Mouse (Mus musculus) limb, embryonic 13.5 days (tissue): ENCODE measurements around the gene Tbc1d12. TPM values are rescaled to one million over a fixed set of nuclear protein-coding genes. Genes with fewer than 3 reads are reported as not detected.

ENCODE experiments used
- ATAC-seq: fragments of 200-750 bp; cut with Nextera tagmentation; 2 replicates; pipeline ENCODE4 v1.8.0; 2017; ENCODE audit warnings: low read depth, moderate number of reproducible peaks, moderate TSS enrichment; ENCODE audit not compliant: low FRiP score
- H3K27ac ChIP-seq: fragments of 300-500 bp; sonication (generic); 2 replicates; pipeline ENCODE4 v1.5.1; 2015; ENCODE audit warnings: inconsistent platforms, mild to moderate bottlenecking, moderate library complexity
- H3K27me3 ChIP-seq: fragments of 300-500 bp; sonication (generic); 2 replicates; pipeline ENCODE4 v1.6.1; 2015; ENCODE audit warnings: mild to moderate bottlenecking, inconsistent platforms
- H3K36me3 ChIP-seq: fragments of 300-500 bp; sonication (generic); 2 replicates; pipeline ENCODE4 v1.6.1; 2015; ENCODE audit warnings: inconsistent platforms, mild to moderate bottlenecking, moderate library complexity
- H3K4me1 ChIP-seq: fragments of 300-500 bp; sonication (generic); 2 replicates; pipeline ENCODE4 v1.6.1; 2015; ENCODE audit warnings: inconsistent platforms
- H3K4me2 ChIP-seq: fragments of 300-500 bp; sonication (generic); replicated peaks from 2 replicates; pipeline ENCODE4 v1.6.1; 2015; ENCODE audit warnings: inconsistent platforms, mild to moderate bottlenecking, moderate library complexity
- H3K4me3 ChIP-seq: fragments of 300-500 bp; sonication (generic); 2 replicates; pipeline ENCODE4 v1.5.1; 2015; ENCODE audit warnings: moderate library complexity, mild to moderate bottlenecking, inconsistent platforms
- H3K9ac ChIP-seq: fragments of 300-500 bp; sonication (generic); 2 replicates; pipeline ENCODE4 v1.6.1; 2015; ENCODE audit warnings: mild to moderate bottlenecking, inconsistent platforms
- H3K9me3 ChIP-seq: fragments of 300-500 bp; sonication (generic); 2 replicates; pipeline ENCODE4 v1.6.1; 2016; ENCODE audit warnings: inconsistent platforms
- WGBS: fragments of 180-500 bp; shearing (Covaris S2); methylation state at CpG from one replicate; pipeline ENCODE4 v1.1.7; 2015; 5-methylcytosine and 5-hydroxymethylcytosine counted together
- polyA plus RNA-seq: library from polyadenylated mRNA; unstranded; fragments of >200 nt; fragmentation: Nextera tagmentation; extraction: Ambion mirVana; gene quantifications from 2 replicates; pipeline ENCODE4 v1.2.1, GENCODE M21; 2015

Tbc1d12 gene
- 3.1 and 3.3 TPM in 2 replicates for polyA plus RNA-seq

GRCm38 (mm10) chr19:38836438-38837170, at the start of gene Tbc1d12:
Gene Tbc1d12 (plus strand): TSS chr19:38836579.
- Histone ChIP-seq H3K27me3 (no peaks in the 10 kb centered on the region), H3K36me3 (no peaks in the 10 kb centered on the region), H3K4me1 (peaks cover 12% of the 10 kb centered on the region), H3K27ac (peak within 1 kb of the TSS; percentile 87), H3K9ac (peak within 1 kb of the TSS; percentile 86), H3K4me2 (peak within 1 kb of the TSS; percentile 71), H3K9me3 (no peaks in the 10 kb centered on the region), H3K4me3 (peak within 1 kb of the TSS; percentile 81)
- under 1% methylated on average over 71 of the region's 101 CpGs for WGBS
- peak; percentile 86 for ATAC-seq

GRCm38 (mm10) chr19:38787756-38788155, 48.6 kb upstream of the Tbc1d12 start:
- Histone ChIP-seq H3K27me3 (no peaks in the 10 kb centered on the region), H3K9me3 (no peaks in the 10 kb centered on the region), H3K36me3 (peaks cover 58% of the 10 kb centered on the region), H3K27ac (no peak overlapping the region), H3K9ac (no peak overlapping the region), H3K4me1 (no peaks in the 10 kb centered on the region), H3K4me2 (no peak overlapping the region), H3K4me3 (no peak overlapping the region)
- ATAC-seq = no peak
- WGBS = 87% methylated on average over 6 of the region's 6 CpGs

GRCm38 (mm10) chr19:38793563-38794045, 42.8 kb upstream of the Tbc1d12 start:
- no peak overlapping the region for H3K9ac ChIP-seq
- H3K4me1 ChIP-seq = no peaks in the 10 kb centered on the region
- no peaks in the 10 kb centered on the region for H3K27me3 ChIP-seq
- no peak overlapping the region for H3K4me3 ChIP-seq
- H3K9me3 ChIP-seq = no peaks in the 10 kb centered on the region
- peaks cover 89% of the 10 kb centered on the region for H3K36me3 ChIP-seq
- WGBS = 79% methylated on average over 7 of the region's 7 CpGs
- no peak overlapping the region for H3K4me2 ChIP-seq
- no peak overlapping the region for H3K27ac ChIP-seq
- ATAC-seq = no peak

- Histone ChIP-seq H3K27ac (no peak overlapping the region), H3K9ac (no peak overlapping the region), H3K36me3 (peaks cover 81% of the 10 kb centered on the region), H3K27me3 (no peaks in the 10 kb centered on the region), H3K4me1 (no peaks in the 10 kb centered on the region), H3K4me3 (no peak overlapping the region), H3K9me3 (no peaks in the 10 kb centered on the region), H3K4me2 (no peak overlapping the region)
- WGBS = 74% methylated on average over 5 of the region's 5 CpGs
- ATAC-seq = no peak
These were observed 39.8 kb upstream of the Tbc1d12 start for GRCm38 (mm10) chr19:38796546-38796945.

- no peaks in the 10 kb centered on the region for H3K4me1 ChIP-seq
- no peak for ATAC-seq
- H3K36me3 ChIP-seq = peaks cover 84% of the 10 kb centered on the region
- no peaks in the 10 kb centered on the region for H3K9me3 ChIP-seq
- H3K4me2 ChIP-seq = no peak overlapping the region
- no peaks in the 10 kb centered on the region for H3K27me3 ChIP-seq
- H3K4me3 ChIP-seq = no peak overlapping the region
- no peak overlapping the region for H3K9ac ChIP-seq
- H3K27ac ChIP-seq = no peak overlapping the region
- 88% methylated on average over 1 of the region's 1 CpGs for WGBS
These were observed 38.1 kb upstream of the Tbc1d12 start for GRCm38 (mm10) chr19:38798291-38798690.

- Histone ChIP-seq H3K4me2 (no peak overlapping the region), H3K4me1 (no peaks in the 10 kb centered on the region), H3K36me3 (peaks cover 84% of the 10 kb centered on the region), H3K4me3 (no peak overlapping the region), H3K27ac (no peak overlapping the region), H3K27me3 (no peaks in the 10 kb centered on the region), H3K9ac (no peak overlapping the region), H3K9me3 (no peaks in the 10 kb centered on the region)
- ATAC-seq = no peak
- WGBS = 96% methylated on average over 6 of the region's 6 CpGs
These were observed 37.6 kb upstream of the Tbc1d12 start for GRCm38 (mm10) chr19:38798801-38799200.

- Histone ChIP-seq H3K9me3 (no peaks in the 10 kb centered on the region), H3K4me3 (peak overlapping the region; percentile 80), H3K36me3 (peaks cover 35% of the 10 kb centered on the region), H3K27me3 (no peaks in the 10 kb centered on the region), H3K4me2 (peak overlapping the region; percentile 89), H3K9ac (peak overlapping the region; percentile 86), H3K27ac (no peak overlapping the region), H3K4me1 (peaks cover 12% of the 10 kb centered on the region)
- ATAC-seq = no peak
- 41% methylated on average over 8 of the region's 8 CpGs for WGBS
These were observed 18.2 kb upstream of the Tbc1d12 start for GRCm38 (mm10) chr19:38818191-38818590.

- H3K36me3 ChIP-seq = peaks cover 28% of the 10 kb centered on the region
- peak within 1 kb of the TSS; percentile 17; the same call in 1 of the 2 replicates for H3K27ac ChIP-seq
- peak within 1 kb of the TSS; percentile 89 for H3K4me2 ChIP-seq
- H3K4me3 ChIP-seq = peak within 1 kb of the TSS; percentile 80
- no peaks in the 10 kb centered on the region for H3K27me3 ChIP-seq
- peaks cover 12% of the 10 kb centered on the region for H3K4me1 ChIP-seq
- ATAC-seq = peak; percentile 96
- WGBS = under 1% methylated on average over 38 of the region's 38 CpGs
- peak within 1 kb of the TSS; percentile 86 for H3K9ac ChIP-seq
- H3K9me3 ChIP-seq = no peaks in the 10 kb centered on the region
These were observed 17.5 kb upstream of the Tbc1d12 start, which contains the start of gene Noc3l for GRCm38 (mm10) chr19:38818766-38819426. Gene Noc3l (minus strand): TSS chr19:38819237.

- H3K9me3 ChIP-seq = no peaks in the 10 kb centered on the region
- ATAC-seq = peak; percentile 62
- peak overlapping the region; percentile 80 for H3K4me3 ChIP-seq
- peak overlapping the region; percentile 86 for H3K9ac ChIP-seq
- no peaks in the 10 kb centered on the region for H3K27me3 ChIP-seq
- peak overlapping the region; percentile 17; the same call in 1 of the 2 replicates for H3K27ac ChIP-seq
- H3K4me2 ChIP-seq = peak overlapping the region; percentile 89
- WGBS = 13% methylated on average over 16 of the region's 16 CpGs
- peaks cover 23% of the 10 kb centered on the region for H3K36me3 ChIP-seq
- peaks cover 12% of the 10 kb centered on the region for H3K4me1 ChIP-seq
These were observed 17.0 kb upstream of the Tbc1d12 start for GRCm38 (mm10) chr19:38819427-38819802.

- no peak overlapping the region for H3K9ac ChIP-seq
- ATAC-seq = no peak
- H3K9me3 ChIP-seq = no peaks in the 10 kb centered on the region
- H3K4me2 ChIP-seq = no peak overlapping the region
- no peak overlapping the region for H3K4me3 ChIP-seq
- H3K27me3 ChIP-seq = no peaks in the 10 kb centered on the region
- peaks cover 12% of the 10 kb centered on the region for H3K4me1 ChIP-seq
- H3K27ac ChIP-seq = no peak overlapping the region
- H3K36me3 ChIP-seq = peaks cover 14% of the 10 kb centered on the region
- 73% methylated on average over 4 of the region's 4 CpGs for WGBS
These were observed 16.1 kb upstream of the Tbc1d12 start for GRCm38 (mm10) chr19:38820186-38820804.

- Histone ChIP-seq H3K4me3 (no peak overlapping the region), H3K27me3 (no peaks in the 10 kb centered on the region), H3K4me2 (no peak overlapping the region), H3K9me3 (no peaks in the 10 kb centered on the region), H3K27ac (no peak overlapping the region), H3K36me3 (no peaks in the 10 kb centered on the region), H3K9ac (no peak overlapping the region), H3K4me1 (peaks cover 3% of the 10 kb centered on the region; the same call in 1 of the 2 replicates)
- WGBS = 44% methylated on average over 1 of the region's 1 CpGs
- ATAC-seq = no peak
These were observed 3.2 kb upstream of the Tbc1d12 start for GRCm38 (mm10) chr19:38833224-38833623.

- H3K27me3 ChIP-seq = no peaks in the 10 kb centered on the region
- 22% methylated on average over 10 of the region's 10 CpGs for WGBS
- H3K9me3 ChIP-seq = no peaks in the 10 kb centered on the region
- peak overlapping the region; percentile 86 for H3K9ac ChIP-seq
- peaks cover 12% of the 10 kb centered on the region for H3K4me1 ChIP-seq
- H3K4me2 ChIP-seq = peak overlapping the region; percentile 71
- H3K4me3 ChIP-seq = peak overlapping the region; percentile 81
- no peaks in the 10 kb centered on the region for H3K36me3 ChIP-seq
- peak overlapping the region; percentile 87; the same call in 1 of the 2 replicates for H3K27ac ChIP-seq
- ATAC-seq = no peak
These were observed 318 bp upstream of the Tbc1d12 start for GRCm38 (mm10) chr19:38836084-38836437.
